Comparison of ENCODE assay signal across 23 mouse cellular contexts in the genomic region with DNA sequence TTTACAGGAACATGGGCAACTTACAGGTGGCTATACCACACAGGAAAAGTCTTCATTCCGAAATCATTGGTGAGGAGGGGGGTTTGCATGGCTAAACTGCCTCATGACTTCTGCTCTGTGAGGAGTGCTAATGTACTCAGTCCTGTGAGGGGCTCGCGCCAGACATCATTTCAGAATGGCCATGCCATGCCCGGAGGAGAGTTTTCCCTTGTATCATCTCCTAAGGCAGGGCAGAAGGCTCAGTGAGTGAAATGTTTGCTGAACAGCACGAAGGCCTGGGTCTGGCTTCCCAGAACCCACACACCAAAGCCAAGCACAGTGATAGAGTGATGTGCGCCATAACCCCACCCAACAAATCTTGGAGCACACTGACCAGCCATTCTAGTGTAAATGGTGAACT. TPM values are rescaled to one million over a fixed set of nuclear protein-coding genes. Genes with fewer than 3 reads are reported as not detected.
"Had no signal": no experiment of that assay in that cellular context is flagged by ENCODE, and none has a peak within 500 bp of the region (broad histone marks: within the 10 kb centered on the region; RNA-seq: fewer than 3 reads in every experiment).

No protein-coding gene starts in this region.

- H3K36me3 ChIP-seq: liver, embryonic 15.5 days; lung, embryonic 15.5 days; midbrain, embryonic 12.5 days; midbrain, embryonic 15.5 days; neural tube, embryonic 12.5 days had no signal

- H3K4me2 ChIP-seq: liver, embryonic 15.5 days; lung, embryonic 15.5 days; midbrain, embryonic 12.5 days; midbrain, embryonic 15.5 days; neural tube, embryonic 12.5 days had no signal

- H3K27ac ChIP-seq: liver, embryonic 15.5 days; lung, embryonic 15.5 days; macrophage; midbrain, embryonic 12.5 days; midbrain, embryonic 15.5 days; neural tube, embryonic 12.5 days had no signal

- ATAC-seq: liver, postnatal 0 days; lung, postnatal 0 days; midbrain, embryonic 15.5 days had no signal

- H3K27me3 ChIP-seq: lung, embryonic 15.5 days; midbrain, embryonic 12.5 days had no signal

- H3K9me3 ChIP-seq: liver, embryonic 15.5 days; lung, embryonic 15.5 days; megakaryocyte, embryonic 14.5 days; midbrain, embryonic 12.5 days; midbrain, embryonic 15.5 days; neural tube, embryonic 12.5 days had no signal

- H3K4me1 ChIP-seq: liver, embryonic 15.5 days; lung, embryonic 15.5 days had no signal

- H3K9ac ChIP-seq: liver, embryonic 15.5 days; liver, postnatal 0 days; lung, embryonic 15.5 days; midbrain, embryonic 12.5 days; midbrain, embryonic 15.5 days; neural tube, embryonic 12.5 days had no signal

- H3K4me3 ChIP-seq: liver, embryonic 15.5 days; lung, embryonic 15.5 days; megakaryocyte, embryonic 14.5 days; midbrain, embryonic 12.5 days; midbrain, embryonic 15.5 days; neural tube, embryonic 12.5 days had no signal

- DNase-seq: liver, postnatal 0 days; lung, adult 2 months; lung, postnatal 14 days; lung, postnatal 36 days; right cerebral cortex, postnatal 14 days; thymus, adult 18-20 months; thymus, postnatal 14 days; thymus, postnatal 36 days had no signal

RNA-seq across cellular contexts. Expression of a gene that starts 17.8 kb away (rescaled TPM):
- polyA plus RNA-seq: midbrain, postnatal 0 days had no signal

RNA-seq across cellular contexts. Expression of a gene that starts 33.9 kb away (rescaled TPM):
- total RNA-seq: megakaryocyte progenitor cell, adult 5-6 weeks; monocyte, adult 5-6 weeks; neutrophil, adult 5-6 weeks had no signal
- polyA plus RNA-seq: liver, embryonic 15.5 days; liver, postnatal 0 days; lung, adult 2 months; lung, embryonic 15.5 days; lung, postnatal 0 days; macrophage; spleen, adult 2 months; stomach, embryonic 14.5 days; stomach, embryonic 16.5 days had no signal
